Mouse (Mus musculus): ENCODE data around the gene Mthfd1l.
"Not testable (repeated sequence)": the region's sequence is repeated elsewhere in the genome, so short reads cannot be mapped to it uniquely, and the experiment has no call there.

- TF ChIP-seq CTCF (IDR thresholded peaks at IDR 0.05); POLR2A (IDR thresholded peaks at IDR 0.05; ENCODE audit: insufficient read depth, low read depth, low read length); EP300 (IDR thresholded peaks at IDR 0.05; ENCODE audit: insufficient read depth, low read depth, low read length): not testable (repeated sequence)
These were observed 99.6 kb downstream of the Mthfd1l start for GRCm38 (mm10) chr10:4072491-4072890.

Data from heart, adult 2 months (tissue).